Mouse (Mus musculus): ENCODE results near the gene Eif2b4.

Eif2b4 gene

GRCm38 (mm10) chr5:31192045-31192938 is 938 bp downstream of the Eif2b4 start:
- no peak for TF ChIP-seq GATA4 (IDR thresholded peaks at IDR 0.05; ENCODE audit: insufficient replicate concordance, low read length)

- no peak for TF ChIP-seq GATA4 (IDR thresholded peaks at IDR 0.05; ENCODE audit: insufficient replicate concordance, low read length)
These were observed 3.0 kb downstream of the Eif2b4 start for GRCm38 (mm10) chr5:31190201-31190600.

GRCm38 (mm10) chr5:31188223-31188840 is 4.9 kb downstream of the Eif2b4 start:
- TF ChIP-seq GATA4 (IDR thresholded peaks at IDR 0.05; ENCODE audit: insufficient replicate concordance, low read length) = no peak

GRCm38 (mm10) chr5:31183678-31184077 is 9.6 kb downstream of the Eif2b4 start:
- no peak for TF ChIP-seq GATA4 (IDR thresholded peaks at IDR 0.05; ENCODE audit: insufficient replicate concordance, low read length)

GRCm38 (mm10) chr5:31181183-31181770 is 12.0 kb downstream of the Eif2b4 start:
- TF ChIP-seq GATA4 (IDR thresholded peaks at IDR 0.05; ENCODE audit: insufficient replicate concordance, low read length) = no peak

DNA sequence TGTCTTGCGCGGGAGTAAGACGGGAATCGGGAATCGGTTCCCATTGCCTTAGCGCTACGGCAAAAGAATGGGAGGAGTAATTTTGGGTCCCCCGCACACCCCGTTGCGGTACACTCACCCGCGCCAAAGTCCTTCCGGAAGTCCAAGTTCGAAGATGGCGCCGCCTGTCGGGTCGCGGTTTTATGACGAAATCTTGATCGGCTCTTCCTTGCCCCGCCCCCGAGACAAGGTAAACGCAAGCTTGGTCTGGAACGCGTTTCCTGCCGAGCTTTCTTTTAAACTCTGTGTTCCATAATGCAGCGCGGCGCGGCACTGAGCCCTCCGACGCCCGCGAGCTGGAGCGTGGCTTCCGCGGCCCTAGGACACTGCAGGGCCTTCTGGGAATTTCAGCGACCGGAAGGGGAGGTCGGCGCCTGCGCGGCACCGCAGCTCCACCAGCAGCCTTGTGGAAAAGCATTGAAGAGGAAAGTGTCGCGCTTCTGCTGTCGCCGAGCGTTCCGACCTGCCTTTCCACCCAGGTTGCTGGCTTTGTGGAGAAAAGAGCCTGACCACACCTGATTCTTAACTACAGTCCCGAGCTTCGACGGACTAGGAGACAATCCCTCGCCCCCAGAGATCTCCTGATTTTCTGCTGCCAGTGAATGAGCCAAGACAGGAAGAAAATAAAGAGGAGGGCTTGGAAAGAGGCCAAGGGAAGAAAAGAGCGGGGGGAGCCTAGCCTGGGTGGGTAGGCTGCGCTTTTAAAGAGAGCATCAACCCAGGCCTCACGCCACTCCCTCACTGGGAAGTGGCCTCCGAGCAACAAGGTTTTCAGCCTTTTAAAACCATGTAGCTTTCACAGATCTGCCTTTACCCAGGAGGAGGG is 13.2 kb downstream of the Eif2b4 start, which contains the start of the genes Gm29609 and Gtf3c2:
Gene Gm29609, minus strand, starts transcription at position 146 of the 865 bp plus-strand sequence.
Gene Gtf3c2, minus strand, starts transcription at position 379 of the 865 bp plus-strand sequence.
- no peak; the same call in 1 of the 2 replicates for TF ChIP-seq GATA4 (IDR thresholded peaks at IDR 0.05; ENCODE audit: insufficient replicate concordance, low read length)

- TF ChIP-seq GATA4 (IDR thresholded peaks at IDR 0.05; ENCODE audit: insufficient replicate concordance, low read length) = no peak
These were observed 13.9 kb downstream of the Eif2b4 start for GRCm38 (mm10) chr5:31179301-31179765.

- no peak for TF ChIP-seq GATA4 (IDR thresholded peaks at IDR 0.05; ENCODE audit: insufficient replicate concordance, low read length)
These were observed 24.6 kb downstream of the Eif2b4 start for GRCm38 (mm10) chr5:31168630-31169029.

DNA sequence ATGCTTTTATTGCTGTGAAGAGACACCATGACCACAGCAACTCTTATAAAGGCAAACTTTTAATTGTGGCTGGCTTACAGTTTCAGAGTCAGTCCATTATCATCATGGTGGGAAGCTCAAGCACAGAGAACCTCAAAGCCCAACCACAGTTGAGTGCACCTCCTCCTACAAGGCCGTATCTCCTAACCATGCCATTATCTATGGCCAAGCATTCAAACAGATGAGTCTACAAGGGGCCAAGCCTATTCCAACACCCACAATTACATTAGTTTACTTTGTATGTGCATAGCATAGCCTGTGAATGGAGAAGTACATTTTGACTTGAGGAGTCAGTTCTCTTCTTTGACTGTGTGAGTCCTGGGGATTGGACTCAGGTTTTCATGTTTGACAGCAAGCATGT is 28.4 kb downstream of the Eif2b4 start:
- no peak for TF ChIP-seq GATA4 (IDR thresholded peaks at IDR 0.05; ENCODE audit: insufficient replicate concordance, low read length)

- TF ChIP-seq GATA4 (IDR thresholded peaks at IDR 0.05; ENCODE audit: insufficient replicate concordance, low read length) = no peak
These were observed 30.8 kb downstream of the Eif2b4 start for GRCm38 (mm10) chr5:31162462-31162861.

- TF ChIP-seq GATA4 (IDR thresholded peaks at IDR 0.05; ENCODE audit: insufficient replicate concordance, low read length) = no peak
These were observed 39.1 kb downstream of the Eif2b4 start, which contains the start of gene Mpv17 for GRCm38 (mm10) chr5:31154152-31154553. TSS of gene Mpv17 (minus strand) at chr5:31154251.

GRCm38 (mm10) chr5:31153516-31154151 is 39.6 kb downstream of the Eif2b4 start:
- TF ChIP-seq GATA4 (IDR thresholded peaks at IDR 0.05; ENCODE audit: insufficient replicate concordance, low read length) = no peak

DNA sequence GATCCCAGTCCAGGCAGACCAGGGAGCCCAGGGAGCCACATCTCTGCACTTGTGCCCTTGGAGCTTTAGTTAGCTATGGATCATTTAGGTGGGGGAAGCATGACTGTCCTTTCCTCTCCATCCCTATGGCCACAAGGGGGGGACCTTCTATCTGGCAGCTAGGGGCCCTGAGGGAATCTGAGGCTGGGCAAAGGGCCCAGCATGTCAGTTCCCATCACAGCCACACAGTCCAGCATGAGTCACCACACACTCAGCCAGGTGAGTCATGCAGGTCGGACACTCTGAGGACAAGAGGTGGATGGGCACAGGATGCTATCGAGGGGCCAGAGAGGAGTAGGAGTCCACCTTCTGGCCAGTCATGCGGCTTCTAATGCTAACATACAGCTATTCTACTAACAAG is 41.5 kb downstream of the Eif2b4 start:
- TF ChIP-seq GATA4 (IDR thresholded peaks at IDR 0.05; ENCODE audit: insufficient replicate concordance, low read length) = no peak

GRCm38 (mm10) chr5:31149781-31150180 is 43.4 kb downstream of the Eif2b4 start:
- TF ChIP-seq GATA4 (IDR thresholded peaks at IDR 0.05; ENCODE audit: insufficient replicate concordance, low read length) = no peak
